In genomic region chr4:135622290-135622689, GRCm38 (mm10) we compare ENCODE assay signal across 34 mouse cellular contexts. TPM values are rescaled to one million over a fixed set of nuclear protein-coding genes. Genes with fewer than 3 reads are reported as not detected.
A peak's percentile ranks its signal among the peaks of the same experiment; 100 is the strongest.
DNase-seq lines count a peak whose midpoint lies in the region; ATAC-seq and TF ChIP-seq lines count a peak whose summit lies in the region.
"Had no signal": no experiment of that assay in that cellular context is flagged by ENCODE, and none has a peak within 500 bp of the region (broad histone marks: within the 10 kb centered on the region; RNA-seq: fewer than 3 reads in every experiment).

No protein-coding gene starts in this region.

- no peaks in the 10 kb centered on the region for H3K79me2 ChIP-seq in myocyte (ENCODE audit: control insufficient read depth, insufficient read depth)

- TF ChIP-seq EP300 in stomach, postnatal 0 days (optimal IDR thresholded peaks at IDR 0.05): no peak

- no peak for ATAC-seq in liver, embryonic 13.5 days (ENCODE audit: low read depth)
- ATAC-seq in hindbrain, embryonic 16.5 days: no peak
- no peak for ATAC-seq in stomach, postnatal 0 days (ENCODE audit: low FRiP score, low TSS enrichment)
- ATAC-seq: activated CD4-positive, CD25-positive, alpha-beta regulatory T cell, adult 4 months; forebrain, embryonic 16.5 days; inflammation-experienced regulatory T-cells, adult 6 months; midbrain, embryonic 16.5 days had no signal

- 0 out of 2 replicates have a peak, but pooled peaks cover 3% of the 10 kb centered on the region for H3K9me3 ChIP-seq in liver, embryonic 13.5 days (replicated peaks)
- H3K9me3 ChIP-seq in hindbrain, embryonic 16.5 days (ENCODE audit: control insufficient read depth, low read length): no peaks in the 10 kb centered on the region
- H3K9me3 ChIP-seq in stomach, postnatal 0 days (ENCODE audit: control insufficient read depth, low read length): no peaks in the 10 kb centered on the region
- H3K9me3 ChIP-seq: embryonic facial prominence, embryonic 12.5 days; limb, embryonic 10.5 days; limb, embryonic 15.5 days; lung, embryonic 15.5 days had no signal

- H3K27ac ChIP-seq in liver, embryonic 13.5 days: peak overlapping the region; percentile 98
- H3K27ac ChIP-seq in hindbrain, embryonic 16.5 days (ENCODE audit: low read depth, low read length): no peak overlapping the region
- no peak overlapping the region for H3K27ac ChIP-seq in stomach, postnatal 0 days (replicated peaks)
- H3K27ac ChIP-seq: embryonic facial prominence, embryonic 12.5 days; hindbrain, embryonic 14.5 days; kidney, embryonic 15.5 days; layer of hippocampus, adult 2 months; limb, embryonic 10.5 days; limb, embryonic 15.5 days; lung, embryonic 15.5 days; neural tube, embryonic 13.5 days had no signal

- H3K9ac ChIP-seq in liver, embryonic 13.5 days: peak overlapping the region; percentile 65; the same call in 1 of the 2 replicates
- H3K9ac ChIP-seq in hindbrain, embryonic 16.5 days (ENCODE audit: low read depth, low read length): no peak overlapping the region
- no peak overlapping the region for H3K9ac ChIP-seq in stomach, postnatal 0 days (ENCODE audit: low read length)
- H3K9ac ChIP-seq: embryonic facial prominence, embryonic 12.5 days; heart, embryonic 12.5 days; hindbrain, embryonic 14.5 days; kidney, embryonic 15.5 days; limb, embryonic 15.5 days; lung, embryonic 15.5 days; neural tube, embryonic 13.5 days had no signal

- DNase-seq in layer of hippocampus, adult 18-20 months (ENCODE audit: low spot score in 2 of 2): peak; percentile 8 to 35
- no peak for DNase-seq in layer of hippocampus, postnatal 36 days
- DNase-seq in NIH3T3 (ENCODE audit: low read depth): peak; percentile 13
- DNase-seq in liver, embryonic 13.5 days: no peak
- DNase-seq in stomach, postnatal 0 days (ENCODE audit: low spot score): no peak
- DNase-seq: adrenal gland, adult 2 months; cerebellum, adult 8-10 months; cerebellum, postnatal 25 days; gastrocnemius, postnatal 14 days; heart, adult 11 months; kidney, adult 11 months; kidney, postnatal 25 days; lung, postnatal 36 days; right cerebral cortex, postnatal 14 days; thymus, postnatal 14 days had no signal

- H3K4me2 ChIP-seq in liver, embryonic 13.5 days: 0 out of 2 replicates have a peak overlapping the region, but pooled peaks have one; percentile 4
- H3K4me2 ChIP-seq in myocyte (ENCODE audit: low read depth): peak overlapping the region; percentile 4
- no peak overlapping the region for H3K4me2 ChIP-seq in hindbrain, embryonic 16.5 days (ENCODE audit: low read length)
- H3K4me2 ChIP-seq in stomach, postnatal 0 days (replicated peaks; ENCODE audit: low read depth): no peak overlapping the region
- H3K4me2 ChIP-seq: embryonic facial prominence, embryonic 12.5 days; heart, embryonic 12.5 days; hindbrain, embryonic 14.5 days; kidney, embryonic 15.5 days; limb, embryonic 15.5 days; lung, embryonic 15.5 days; midbrain, embryonic 11.5 days; neural tube, embryonic 13.5 days had no signal

- WGBS in liver, embryonic 13.5 days (ENCODE audit: insufficient replicate concordance): 87% methylated on average over 10 of the region's 10 CpGs
- WGBS in hindbrain, embryonic 16.5 days: 94% methylated on average over 10 of the region's 10 CpGs
- WGBS in stomach, postnatal 0 days: 91% methylated on average over 10 of the region's 10 CpGs

- no peak for TF ChIP-seq CTCF in stomach, postnatal 0 days (IDR thresholded peaks at IDR 0.05; ENCODE audit: low read depth)

- no peak overlapping the region for H3K4me3 ChIP-seq in liver, embryonic 13.5 days (replicated peaks)
- no peak overlapping the region for H3K4me3 ChIP-seq in myocyte
- H3K4me3 ChIP-seq in hindbrain, embryonic 16.5 days (ENCODE audit: low read length): no peak overlapping the region
- H3K4me3 ChIP-seq in stomach, postnatal 0 days (ENCODE audit: low read depth, low read length): no peak overlapping the region
- H3K4me3 ChIP-seq: embryonic facial prominence, embryonic 12.5 days; forebrain, embryonic 10.5 days; heart, embryonic 12.5 days; kidney, embryonic 15.5 days; layer of hippocampus, adult 2 months; limb, embryonic 10.5 days; limb, embryonic 15.5 days; lung, embryonic 15.5 days; neural tube, embryonic 13.5 days had no signal

- H3K27me3 ChIP-seq in liver, embryonic 13.5 days: peaks cover 20% of the 10 kb centered on the region
- no peaks in the 10 kb centered on the region for H3K27me3 ChIP-seq in myocyte (ENCODE audit: control insufficient read depth, insufficient read depth, insufficient read length)
- no peaks in the 10 kb centered on the region for H3K27me3 ChIP-seq in hindbrain, embryonic 16.5 days (replicated peaks; ENCODE audit: control insufficient read depth, insufficient read depth, low read length)
- no peaks in the 10 kb centered on the region for H3K27me3 ChIP-seq in stomach, postnatal 0 days (ENCODE audit: control insufficient read depth, insufficient read depth, low read length)
- H3K27me3 ChIP-seq: limb, embryonic 15.5 days; neural tube, embryonic 13.5 days had no signal

- no peak for TF ChIP-seq POLR2A in myocyte (IDR thresholded peaks at IDR 0.05; ENCODE audit: insufficient read length, low read depth)

- H3K4me1 ChIP-seq in liver, embryonic 13.5 days (replicated peaks): peaks cover 48% of the 10 kb centered on the region
- H3K4me1 ChIP-seq in hindbrain, embryonic 16.5 days (ENCODE audit: control insufficient read depth, insufficient read depth, low read depth, low read length): peaks cover 9% of the 10 kb centered on the region; the same call in 1 of the 2 replicates
- H3K4me1 ChIP-seq in stomach, postnatal 0 days (replicated peaks; ENCODE audit: control insufficient read depth, insufficient read depth): no peaks in the 10 kb centered on the region
- H3K4me1 ChIP-seq: embryonic facial prominence, embryonic 12.5 days had no signal

- H3K36me3 ChIP-seq in liver, embryonic 13.5 days: no peaks in the 10 kb centered on the region
- no peaks in the 10 kb centered on the region for H3K36me3 ChIP-seq in myocyte (ENCODE audit: control insufficient read depth, insufficient read depth)
- no peaks in the 10 kb centered on the region for H3K36me3 ChIP-seq in hindbrain, embryonic 16.5 days (ENCODE audit: control insufficient read depth, insufficient read depth, low read length)
- H3K36me3 ChIP-seq in stomach, postnatal 0 days (ENCODE audit: control insufficient read depth, insufficient read depth, low read length): no peaks in the 10 kb centered on the region
- H3K36me3 ChIP-seq: embryonic facial prominence, embryonic 12.5 days; forebrain, embryonic 10.5 days; heart, embryonic 12.5 days; kidney, embryonic 15.5 days; limb, embryonic 10.5 days; limb, embryonic 15.5 days; lung, embryonic 15.5 days; neural tube, embryonic 13.5 days had no signal

- no peak overlapping the region for H3ac ChIP-seq in myocyte (ENCODE audit: control insufficient read depth, insufficient read length)

TF ChIP-seq in myocyte, 11 proteins besides CTCF, POLR2A, EP300 and RAD21:
- TF ChIP-seq MYOD1 (IDR thresholded peaks at IDR 0.05; ENCODE audit: control insufficient read depth in 1 of 3, insufficient read length in 2 of 3, low read depth in 2 of 3) (peak in 1 of 3 experiments; percentile 13), POLR2AphosphoS2 (IDR thresholded peaks at IDR 0.05; ENCODE audit: insufficient read length, low read depth) (no peak), USF1 (IDR thresholded peaks at IDR 0.05; ENCODE audit: low read depth) (no peak)

RNA-seq across cellular contexts. Expression of gene Grhl3, which starts 48.9 kb away (rescaled TPM):
- total RNA-seq in layer of hippocampus, adult 18-20 months (2021): under 1 TPM; 0.48 to 0.79 TPM
- total RNA-seq in layer of hippocampus, postnatal 36 days (2021): under 1 TPM; 0.66 to 0.70 TPM
- polyA plus RNA-seq in liver, embryonic 13.5 days (2015; fragmentation: Nextera tagmentation; extraction: Ambion mirVana): 0.30 and 0.45 TPM in 2 replicates
- 0.95 TPM for polyA plus RNA-seq in myocyte (2012; fragmentation: generic; extraction: Trizol)
- polyA plus RNA-seq in hindbrain, embryonic 16.5 days (2015; fragmentation: Nextera tagmentation; extraction: Ambion mirVana): 0.85 and 1.2 TPM in 2 replicates
- polyA plus RNA-seq in stomach, postnatal 0 days (2015; fragmentation: Nextera tagmentation; extraction: Ambion mirVana): 52.5 and 53.3 TPM in 2 replicates
- total RNA-seq: hematopoietic stem cell, adult 5-6 weeks; megakaryocyte, adult 5-6 weeks had no signal
- polyA plus RNA-seq: activated CD4-positive, CD25-positive, alpha-beta regulatory T cell, adult 4 months; adrenal gland, adult 2 months; inflammation-experienced regulatory T-cells, adult 6 months had no signal

Comparison
In these comparisons a context has a peak if more than half of its experiments do, and no peak if none do; other contexts are left out.
1. DNase-seq: peak in layer of hippocampus, adult 18-20 months (2 of 2) and NIH3T3 (single experiment); none in layer of hippocampus, postnatal 36 days (0 of 2), liver, embryonic 13.5 days (single experiment) and stomach, postnatal 0 days (single experiment).
2. H3K4me2 ChIP-seq: peak in liver, embryonic 13.5 days (single experiment) and myocyte (single experiment); none in hindbrain, embryonic 16.5 days (single experiment) and stomach, postnatal 0 days (single experiment).
3. RNA of gene Grhl3, which starts 48.9 kb away (polyA plus RNA-seq): 52.5 to 53.3 TPM in stomach, postnatal 0 days; 0.85 to 1.2 TPM in hindbrain, embryonic 16.5 days, 0.95 TPM in myocyte (single experiment) and 0.30 to 0.45 TPM in liver, embryonic 13.5 days; every median in the first group is over 10 times any median in the second.